Mouse (Mus musculus): ENCODE results near the gene Ddi2.

GRCm38 (mm10) chr4:141672325-141672724 lies 50.9 kb downstream of the Ddi2 start:
- no peak for TF ChIP-seq EP300 (IDR thresholded peaks at IDR 0.05; ENCODE audit: low read depth)
- TF ChIP-seq CTCF (IDR thresholded peaks at IDR 0.05; ENCODE audit: low read depth), result no peak
